Mouse (Mus musculus): ENCODE data around the gene Zfp366.

DNA sequence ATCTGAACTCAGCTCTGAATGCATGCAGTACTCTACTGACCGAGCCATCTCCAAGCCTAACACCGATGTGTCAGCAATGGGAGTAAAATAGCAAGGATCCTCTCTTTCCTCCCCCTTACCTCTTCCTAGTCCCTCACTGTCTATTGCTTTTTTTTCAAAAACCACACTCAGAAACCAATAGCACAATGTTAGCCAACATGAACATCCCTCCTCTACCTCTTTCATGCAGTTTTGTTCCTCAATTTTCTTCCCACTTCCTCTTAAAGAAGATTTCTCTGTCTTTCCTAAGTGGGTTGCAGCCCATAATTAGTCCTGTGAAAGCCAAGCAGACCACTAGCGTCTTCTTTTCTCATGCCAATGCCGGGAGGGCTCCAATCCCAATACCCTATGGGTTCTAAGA, 102.6 kb downstream of the Zfp366 start:
- TF ChIP-seq POLR2A (IDR thresholded peaks at IDR 0.05; ENCODE audit: low read depth, low read length): no peak
- no peak for TF ChIP-seq CTCF (IDR thresholded peaks at IDR 0.05; ENCODE audit: extremely low read depth, insufficient read depth, insufficient read length, insufficient replicate concordance)

All from spleen, adult 2 months (tissue).